Mouse (Mus musculus): ENCODE results near the gene Uggt1.

Uggt1 gene

GRCm38 (mm10) chr1:36244058-36244827, at the start of gene Uggt1:
Gene Uggt1, minus strand, starts transcription at chr1:36244720.
- peak; percentile 94 for DNase-seq (ENCODE audit: low read depth, low spot score)

GRCm38 (mm10) chr1:36293470-36293869, 49.0 kb upstream of the Uggt1 start:
- no peak for DNase-seq (ENCODE audit: low read depth, low spot score)

GRCm38 (mm10) chr1:36281849-36282248, 37.3 kb upstream of the Uggt1 start:
- DNase-seq (ENCODE audit: low read depth, low spot score), result no peak

- no peak for DNase-seq (ENCODE audit: low read depth, low spot score)
Observed at GRCm38 (mm10) chr1:36280938-36281337, 36.4 kb upstream of the Uggt1 start.

GRCm38 (mm10) chr1:36279202-36279601, 34.7 kb upstream of the Uggt1 start:
- peak; percentile 85 for DNase-seq (ENCODE audit: low read depth, low spot score)

GRCm38 (mm10) chr1:36277267-36278060, 32.9 kb upstream of the Uggt1 start:
- peak; percentile 83 for DNase-seq (ENCODE audit: low read depth, low spot score)

- DNase-seq (ENCODE audit: low read depth, low spot score), result no peak
Observed at GRCm38 (mm10) chr1:36275635-36276389, 31.3 kb upstream of the Uggt1 start.

GRCm38 (mm10) chr1:36274455-36274854, 29.9 kb upstream of the Uggt1 start, which contains the start of gene Neurl3:
Gene Neurl3, minus strand, starts transcription at chr1:36274679.
- DNase-seq (ENCODE audit: low read depth, low spot score), result no peak

- DNase-seq (ENCODE audit: low read depth, low spot score), result peak; percentile 45
Observed at GRCm38 (mm10) chr1:36273288-36273687, 28.8 kb upstream of the Uggt1 start.

GRCm38 (mm10) chr1:36272546-36272945, 28.0 kb upstream of the Uggt1 start:
- DNase-seq (ENCODE audit: low read depth, low spot score), result no peak

GRCm38 (mm10) chr1:36271516-36272230, 27.2 kb upstream of the Uggt1 start:
- no peak for DNase-seq (ENCODE audit: low read depth, low spot score)

GRCm38 (mm10) chr1:36270666-36271065, 26.1 kb upstream of the Uggt1 start:
- DNase-seq (ENCODE audit: low read depth, low spot score), result no peak

- no peak for DNase-seq (ENCODE audit: low read depth, low spot score)
Observed at GRCm38 (mm10) chr1:36269121-36269795, 24.7 kb upstream of the Uggt1 start.

GRCm38 (mm10) chr1:36267595-36267994, 23.1 kb upstream of the Uggt1 start:
- no peak for DNase-seq (ENCODE audit: low read depth, low spot score)

- no peak for DNase-seq (ENCODE audit: low read depth, low spot score)
Observed at GRCm38 (mm10) chr1:36266293-36266692, 21.8 kb upstream of the Uggt1 start.

GRCm38 (mm10) chr1:36263833-36264488, 19.4 kb upstream of the Uggt1 start:
- no peak for DNase-seq (ENCODE audit: low read depth, low spot score)

- no peak for DNase-seq (ENCODE audit: low read depth, low spot score)
Observed at GRCm38 (mm10) chr1:36261708-36262504, 17.4 kb upstream of the Uggt1 start.

GRCm38 (mm10) chr1:36260418-36260817, 15.9 kb upstream of the Uggt1 start:
- no peak for DNase-seq (ENCODE audit: low read depth, low spot score)

- no peak for DNase-seq (ENCODE audit: low read depth, low spot score)
Observed at GRCm38 (mm10) chr1:36259281-36259680, 14.8 kb upstream of the Uggt1 start.

Data from mesoderm, embryonic 11.5 days (tissue).